In the genomic region with DNA sequence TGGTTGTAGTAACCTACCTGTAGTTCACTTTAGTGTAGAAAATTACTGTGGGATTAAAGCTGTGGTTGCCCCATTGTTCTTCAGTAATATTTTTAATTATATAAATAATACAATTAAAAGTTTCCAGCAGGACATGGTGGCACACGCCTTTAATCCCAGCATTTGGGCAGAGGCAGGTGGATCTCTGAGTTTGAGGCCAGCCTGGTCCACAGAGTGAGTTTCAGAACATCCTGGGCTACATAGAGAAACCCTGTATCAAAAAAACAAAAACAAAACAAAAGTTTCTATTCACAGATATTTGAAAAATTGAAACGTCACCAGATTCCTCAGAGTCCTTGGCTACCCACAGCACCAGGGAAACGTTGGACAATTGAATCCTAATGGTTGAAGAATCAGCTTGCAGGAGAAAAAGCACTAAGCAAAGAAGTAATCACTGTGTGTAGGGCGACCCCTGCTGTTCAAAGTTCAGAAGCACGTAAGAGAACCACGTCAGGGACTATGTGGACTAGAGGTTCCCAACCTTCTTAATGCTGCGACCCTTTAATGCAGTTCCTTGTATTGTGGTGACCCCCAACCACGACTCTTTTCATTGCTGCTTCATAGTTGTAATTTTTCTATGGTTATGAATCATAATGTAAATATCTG, we compare ENCODE assay signal across 8 mouse cellular contexts.
A peak's percentile ranks its signal among the peaks of the same experiment; 100 is the strongest.
DNase-seq lines count a peak whose midpoint lies in the region; ATAC-seq and TF ChIP-seq lines count a peak whose summit lies in the region.

No protein-coding gene starts in this region.

- no peak overlapping the region for H3K27ac ChIP-seq in heart, embryonic 11.5 days (ENCODE audit: low read depth, low read length)
- H3K27ac ChIP-seq in kidney, adult 2 months (ENCODE audit: insufficient read depth, low read depth, low read length), result no peak overlapping the region
- no peak overlapping the region for H3K27ac ChIP-seq in limb, embryonic 10.5 days
- H3K27ac ChIP-seq in midbrain, embryonic 14.5 days (replicated peaks; ENCODE audit: low read depth, low read length), result no peak overlapping the region

- no peaks in the 10 kb centered on the region for H3K36me3 ChIP-seq in heart, embryonic 11.5 days (ENCODE audit: control insufficient read depth, insufficient read depth, low read length)
- no peaks in the 10 kb centered on the region for H3K36me3 ChIP-seq in kidney, adult 2 months (ENCODE audit: control insufficient read depth, insufficient read depth, low read length)
- no peaks in the 10 kb centered on the region for H3K36me3 ChIP-seq in limb, embryonic 10.5 days
- no peaks in the 10 kb centered on the region for H3K36me3 ChIP-seq in midbrain, embryonic 14.5 days (ENCODE audit: control insufficient read depth, insufficient read depth, low read length)

- no peaks in the 10 kb centered on the region for H3K9me3 ChIP-seq in heart, embryonic 11.5 days (replicated peaks; ENCODE audit: control insufficient read depth, low read length)
- H3K9me3 ChIP-seq in limb, embryonic 10.5 days (replicated peaks), result no peaks in the 10 kb centered on the region
- H3K9me3 ChIP-seq in midbrain, embryonic 14.5 days (ENCODE audit: control insufficient read depth, low read length), result no peaks in the 10 kb centered on the region

- DNase-seq in heart, adult 11 months, result peak; percentile 91
- peak; percentile 76 for DNase-seq in embryo, embryonic 11.5 days (ENCODE audit: low read depth, low spot score)
- DNase-seq in heart, adult 18-20 months, result peak; percentile 72 to 89
- peak; percentile 85 for DNase-seq in kidney, adult 2 months
- peak; percentile 82 for DNase-seq in limb, embryonic 10.5 days (ENCODE audit: low spot score)
- DNase-seq in midbrain, embryonic 14.5 days, result peak; percentile 87
- peak; percentile 18 to 70 for DNase-seq in spleen, adult 18-20 months

- WGBS in heart, embryonic 11.5 days (ENCODE audit: insufficient replicate concordance), result 15% methylated on average over 8 of the region's 8 CpGs
- 12% methylated on average over 8 of the region's 8 CpGs for WGBS in kidney, adult 2 months
- WGBS in limb, embryonic 10.5 days, result 14% methylated on average over 8 of the region's 8 CpGs
- 13% methylated on average over 8 of the region's 8 CpGs for whole genome bisulfite sequencing in midbrain, embryonic 14.5 days

- peak; percentile 70 for TF ChIP-seq CTCF in kidney, adult 2 months (conservative IDR thresholded peaks at IDR 0.05; ENCODE audit: insufficient read depth, insufficient read length, low read depth, low read length)

- H3K4me1 ChIP-seq in heart, embryonic 11.5 days (ENCODE audit: control insufficient read depth, insufficient read depth, low read length), result no peaks in the 10 kb centered on the region
- no peaks in the 10 kb centered on the region for H3K4me1 ChIP-seq in kidney, adult 2 months (ENCODE audit: control insufficient read depth, insufficient read depth, low read length)
- no peaks in the 10 kb centered on the region for H3K4me1 ChIP-seq in limb, embryonic 10.5 days
- H3K4me1 ChIP-seq in midbrain, embryonic 14.5 days (ENCODE audit: control insufficient read depth, insufficient read depth, low read length), result no peaks in the 10 kb centered on the region

- H3K9ac ChIP-seq in heart, embryonic 11.5 days (ENCODE audit: low read depth, low read length), result no peak overlapping the region
- no peak overlapping the region for H3K9ac ChIP-seq in midbrain, embryonic 14.5 days (replicated peaks; ENCODE audit: low read length)

- ATAC-seq in heart, embryonic 11.5 days (replicated peaks; ENCODE audit: insufficient number of reproducible peaks, low FRiP score, low TSS enrichment), result no peak; the same call in 1 of the 2 replicates
- ATAC-seq in midbrain, embryonic 14.5 days (ENCODE audit: low FRiP score, low TSS enrichment), result peak; percentile 17; the same call in 1 of the 2 replicates

- no peak for TF ChIP-seq POLR2A in kidney, adult 2 months (IDR thresholded peaks at IDR 0.05; ENCODE audit: low read depth, low read length)

- H3K27me3 ChIP-seq in heart, embryonic 11.5 days (ENCODE audit: control insufficient read depth, insufficient read depth, low read length), result peaks cover 4% of the 10 kb centered on the region; the same call in 1 of the 2 replicates
- no peaks in the 10 kb centered on the region for H3K27me3 ChIP-seq in kidney, adult 2 months (replicated peaks; ENCODE audit: control insufficient read depth, insufficient read depth, low read length)
- H3K27me3 ChIP-seq in limb, embryonic 10.5 days (ENCODE audit: low read depth, poor library complexity, severe bottlenecking), result no peaks in the 10 kb centered on the region
- H3K27me3 ChIP-seq in midbrain, embryonic 14.5 days (ENCODE audit: control insufficient read depth, insufficient read depth, low read length), result peaks cover 7% of the 10 kb centered on the region; the same call in 1 of the 2 replicates

- H3K4me3 ChIP-seq in heart, embryonic 11.5 days (ENCODE audit: low read depth, low read length), result no peak overlapping the region
- H3K4me3 ChIP-seq in kidney, adult 2 months (ENCODE audit: insufficient read depth, low read depth, low read length), result no peak overlapping the region
- no peak overlapping the region for H3K4me3 ChIP-seq in limb, embryonic 10.5 days
- no peak overlapping the region for H3K4me3 ChIP-seq in midbrain, embryonic 14.5 days (replicated peaks; ENCODE audit: low read depth, low read length)

- H3K4me2 ChIP-seq in heart, embryonic 11.5 days, result no peak overlapping the region
- no peak overlapping the region for H3K4me2 ChIP-seq in midbrain, embryonic 14.5 days (ENCODE audit: low read length)
